Mouse (Mus musculus) monocyte, adult 2 months (primary cell): ENCODE data around the gene Pik3ca.

Experiments
- DNase-seq, 2 experiments: peaks; one replicate each; pipeline ENCODE4 v3.0.0; 2022; ENCODE audit warnings: low spot score in 2 of 2, low read depth in 1 of 2

Gene Pik3ca

DNA sequence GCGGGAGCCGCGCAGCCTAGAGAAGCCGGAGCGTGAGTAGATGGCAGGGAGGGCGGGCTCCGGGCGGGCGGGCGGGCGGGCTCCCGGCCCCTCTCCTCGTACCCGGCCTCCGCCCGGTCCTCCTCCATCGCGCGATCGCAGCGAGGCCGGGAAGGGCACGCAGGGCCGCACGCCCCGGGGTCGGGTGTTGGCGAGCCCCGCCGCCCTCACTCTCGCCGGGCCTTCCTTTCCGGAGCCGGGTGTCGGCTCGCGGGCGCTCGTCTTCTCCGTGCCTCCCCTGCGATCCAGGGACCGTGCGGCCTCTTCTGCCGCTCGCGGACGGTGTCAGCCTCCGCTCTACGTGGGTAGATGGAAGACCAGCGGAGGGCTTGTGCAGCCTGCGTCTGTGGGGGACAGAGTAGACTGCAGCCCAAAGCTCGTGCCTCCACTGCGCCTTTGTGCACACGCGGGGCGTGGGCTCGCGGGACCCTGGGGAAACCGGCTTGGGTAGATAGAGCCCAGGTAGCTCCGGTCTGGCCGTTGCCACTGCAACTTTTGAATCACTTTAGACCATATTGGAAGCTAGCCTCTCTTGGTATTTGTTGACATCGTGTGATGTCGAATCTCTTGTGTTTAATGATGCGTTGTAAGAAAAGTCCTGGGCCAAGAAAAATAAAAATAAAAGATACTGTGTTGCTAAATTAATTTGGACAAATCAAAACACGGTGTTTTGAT lies at the start of gene Pik3ca:
TSS of gene Pik3ca (plus strand) at position 211 of the 714 bp plus-strand sequence.
- peak in 1 of 2 experiments; percentile 19 for DNase-seq

DNA sequence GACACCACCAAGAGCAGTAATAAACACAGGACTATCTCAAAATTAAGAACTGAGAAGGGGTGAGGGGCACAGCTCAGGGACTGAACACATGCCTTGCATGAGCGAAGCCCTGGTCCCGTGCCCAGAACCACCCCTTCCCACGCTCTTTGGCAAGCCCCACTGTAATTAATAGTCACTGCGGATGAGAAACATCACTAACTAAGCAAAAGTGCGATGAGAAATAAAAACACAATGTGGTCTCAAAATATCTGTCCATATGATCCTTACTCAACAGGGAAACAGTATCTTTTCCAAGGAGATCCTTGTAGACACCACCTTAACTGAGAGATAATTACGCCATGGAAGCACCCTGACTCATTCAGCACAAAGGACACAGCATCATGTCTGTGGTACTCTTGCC lies 49.6 kb upstream of the Pik3ca start:
- no peak for DNase-seq

DNA sequence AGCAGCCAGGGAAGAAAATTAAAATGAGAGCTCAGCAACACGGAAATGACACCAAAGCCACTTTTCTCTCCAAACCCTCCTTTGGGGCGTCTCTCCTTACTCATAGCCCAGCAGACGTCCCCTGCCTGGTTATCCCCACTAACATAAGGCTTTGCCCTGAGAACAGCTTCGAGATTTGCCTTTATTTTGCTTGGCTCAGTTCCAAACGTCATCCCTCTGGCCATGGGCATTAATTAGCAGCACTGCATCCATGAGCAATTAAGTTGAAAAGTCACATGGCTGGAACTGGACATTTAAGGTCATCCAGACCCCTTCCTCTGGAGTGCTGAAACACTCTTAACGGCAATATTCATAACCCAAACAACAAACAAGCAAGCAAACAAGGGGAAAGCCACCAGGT lies 36.2 kb upstream of the Pik3ca start:
- DNase-seq = no peak

DNA sequence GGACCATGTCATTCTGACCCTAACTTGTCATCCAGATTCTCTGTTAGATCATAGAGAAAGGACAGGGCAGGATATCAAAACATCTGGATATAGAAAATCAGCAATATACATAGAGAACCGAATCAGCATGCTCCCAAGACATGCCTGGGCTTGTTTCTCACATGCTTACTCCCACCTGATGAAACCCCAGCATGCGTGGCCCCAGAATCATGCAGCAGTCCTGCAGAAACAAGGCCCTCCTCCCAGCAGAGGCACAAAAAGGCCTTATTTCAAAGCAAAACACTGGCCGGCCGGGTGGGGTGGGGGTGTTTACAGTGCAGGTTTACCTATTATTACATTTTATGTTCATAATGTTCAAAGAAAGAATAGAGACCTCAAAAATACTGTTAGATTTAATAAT lies 33.3 kb upstream of the Pik3ca start:
- no peak for DNase-seq

DNA sequence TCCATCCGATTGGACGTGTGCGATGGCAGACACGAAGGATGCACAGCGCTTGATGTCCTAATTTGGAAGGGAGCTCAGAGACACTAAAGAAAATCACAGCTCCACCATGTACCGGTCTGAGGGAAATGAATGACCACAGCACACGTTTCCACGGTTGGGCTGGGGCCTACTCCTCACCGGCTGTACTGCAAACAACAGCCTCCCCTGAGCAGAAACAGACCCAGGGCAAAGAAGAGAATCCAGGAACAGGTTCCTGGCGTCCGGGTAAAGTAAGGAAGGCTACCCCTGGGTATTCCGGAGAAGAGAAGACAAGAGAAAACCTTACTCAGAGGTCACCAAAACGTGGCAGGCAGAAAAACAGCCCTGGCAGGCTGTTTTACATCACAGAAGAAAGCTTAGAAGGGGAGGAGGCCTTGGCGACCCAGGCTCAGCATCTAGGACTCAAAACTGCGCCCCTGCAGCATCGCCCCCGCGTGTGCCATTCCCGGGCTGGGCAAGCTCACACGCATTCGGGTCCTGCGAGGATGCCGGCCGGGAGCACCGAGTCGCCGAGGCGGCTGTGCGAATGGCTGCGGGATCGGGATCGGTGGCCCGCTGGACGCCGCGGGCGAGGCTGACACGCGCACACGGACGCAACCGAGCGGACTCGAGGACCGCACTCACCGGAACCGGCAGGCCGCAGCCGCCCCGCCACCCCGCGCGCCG lies 32.5 kb upstream of the Pik3ca start:
- no peak for DNase-seq

DNA sequence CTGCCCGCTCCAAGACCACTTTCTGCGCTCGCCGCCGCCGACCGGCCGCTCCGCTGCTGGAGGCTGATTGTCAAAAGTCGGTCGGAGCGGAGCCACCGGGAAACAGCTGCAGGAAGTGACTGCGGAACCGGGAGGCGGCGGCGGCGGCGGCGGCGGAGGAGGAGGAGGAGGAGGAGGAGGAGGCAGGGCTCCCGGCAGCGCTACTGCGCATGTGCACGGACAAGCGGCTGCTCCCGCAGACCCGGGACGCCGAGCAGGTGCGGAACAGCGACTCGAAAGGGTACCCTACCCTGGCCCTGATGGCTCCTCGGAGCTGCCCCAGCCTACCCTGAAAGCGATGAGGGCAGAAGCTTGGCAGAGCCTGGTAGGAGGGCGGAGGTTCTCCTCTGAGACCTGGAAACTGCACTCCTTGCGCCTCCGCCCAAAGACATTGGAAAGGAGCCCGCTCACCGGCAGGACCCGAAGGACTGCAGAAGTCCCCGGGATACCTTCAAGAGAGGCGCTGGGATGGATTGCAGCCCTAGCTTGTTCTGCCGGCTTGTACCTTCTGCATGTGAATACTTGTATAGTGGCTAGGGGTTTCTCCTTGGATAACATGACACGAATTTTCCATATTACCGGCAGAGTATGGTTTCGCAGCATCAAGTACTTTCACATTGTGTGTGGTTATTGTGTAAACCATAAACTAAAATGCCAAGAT lies 31.8 kb upstream of the Pik3ca start, which contains the start of gene Zmat3:
TSS of gene Zmat3 (minus strand) at position 469 of the 700 bp plus-strand sequence.
- peak; percentile 13 to 28 for DNase-seq

DNA sequence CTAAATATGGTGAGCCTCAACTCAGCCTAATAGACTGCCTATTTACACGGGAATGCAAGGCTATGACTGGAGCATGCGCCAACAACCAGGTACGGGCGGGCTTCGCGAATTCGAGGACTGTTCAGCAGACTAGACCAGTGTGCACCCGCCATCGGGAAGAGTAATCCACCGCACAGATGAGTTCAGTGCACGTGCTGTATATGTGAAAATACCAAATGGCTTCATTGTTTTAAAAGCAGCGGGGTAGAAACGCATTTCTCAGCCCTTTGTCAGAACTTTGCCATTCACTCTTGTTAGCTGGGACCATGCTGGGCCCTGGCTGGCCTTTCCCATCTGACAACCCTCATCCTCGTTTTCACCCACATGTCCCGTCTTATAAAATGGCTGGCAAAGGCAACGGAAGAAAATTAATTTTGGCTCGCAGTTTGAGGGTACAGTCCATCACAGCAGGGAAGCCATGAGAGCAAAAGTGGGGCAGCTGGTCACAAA lies 31.2 kb upstream of the Pik3ca start:
- DNase-seq = no peak

DNA sequence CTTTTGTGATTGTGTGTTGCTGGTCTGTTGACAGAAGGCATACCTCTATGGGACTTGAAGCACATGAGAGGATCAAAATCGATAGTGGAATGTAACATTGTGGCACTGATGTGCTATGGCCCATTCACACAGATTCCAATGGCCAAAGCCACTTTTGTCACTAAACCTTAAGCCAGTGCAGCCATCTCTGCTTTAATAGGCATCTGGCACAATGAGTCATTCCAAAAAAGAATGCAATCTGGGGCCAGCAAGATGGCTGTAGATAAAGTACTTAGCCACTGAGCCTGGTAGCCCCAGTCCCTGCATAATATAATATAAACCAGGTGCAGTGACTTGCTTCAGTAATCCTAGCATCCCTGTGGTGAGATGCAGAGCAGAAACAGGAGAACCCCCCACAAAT lies 30.0 kb upstream of the Pik3ca start:
- no peak for DNase-seq

DNA sequence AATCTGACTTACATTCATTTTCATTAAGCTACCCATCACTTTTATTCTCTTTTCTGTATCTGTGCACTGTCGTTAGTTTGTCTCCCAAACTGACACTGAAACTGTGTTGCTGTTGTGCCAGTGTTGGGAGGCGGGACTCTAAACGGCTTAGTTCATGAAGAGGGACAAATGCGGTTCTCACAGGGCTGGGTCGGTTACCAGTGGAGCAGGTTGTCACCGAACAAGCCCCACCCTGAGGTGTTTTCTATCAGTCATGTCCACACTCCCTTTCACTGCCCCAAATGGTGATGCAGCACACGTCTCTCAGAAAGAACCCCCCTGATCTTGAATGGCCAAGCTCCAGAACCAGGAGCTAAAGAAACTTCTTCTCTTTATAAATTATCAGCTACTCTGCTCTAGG lies 25.5 kb upstream of the Pik3ca start:
- no peak for DNase-seq

DNA sequence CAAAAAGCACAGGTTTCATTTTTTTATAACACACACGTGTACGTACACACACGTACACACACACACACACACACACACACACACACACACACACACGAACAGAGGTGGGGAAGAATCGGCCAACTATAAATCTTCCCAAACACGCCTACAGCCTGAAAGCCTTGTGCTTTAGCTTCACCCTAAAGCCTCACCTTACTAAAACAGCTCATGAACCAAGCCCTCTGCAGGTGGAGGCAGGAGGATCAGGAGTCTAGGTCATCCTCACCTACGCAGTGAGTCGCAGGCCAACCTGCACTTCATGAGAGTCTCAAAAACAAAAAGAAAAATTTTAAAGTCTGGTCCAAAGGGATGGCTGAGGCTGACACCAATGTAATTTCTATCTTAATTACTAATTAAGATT lies 25.0 kb upstream of the Pik3ca start:
- no peak for DNase-seq

DNA sequence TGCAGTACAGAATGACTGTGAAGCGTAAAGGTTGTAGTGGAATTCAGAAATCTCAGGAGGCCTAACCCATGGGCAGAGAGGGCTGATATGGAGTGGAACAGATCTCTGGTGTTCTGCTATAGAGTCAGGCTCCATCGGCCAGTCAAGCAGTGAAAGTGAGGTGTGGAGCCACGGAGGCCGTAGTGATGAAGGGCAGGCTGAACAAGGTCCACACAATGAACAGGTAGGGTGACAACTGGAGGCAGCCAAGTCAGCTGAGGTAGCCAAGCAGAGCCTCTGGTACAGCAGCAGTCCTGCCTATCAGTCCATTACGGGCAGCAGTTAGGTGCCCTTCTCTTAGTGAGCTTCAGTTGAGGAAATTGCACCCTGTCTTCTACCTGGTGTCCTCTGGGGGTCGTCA lies 24.2 kb upstream of the Pik3ca start:
- no peak for DNase-seq

DNA sequence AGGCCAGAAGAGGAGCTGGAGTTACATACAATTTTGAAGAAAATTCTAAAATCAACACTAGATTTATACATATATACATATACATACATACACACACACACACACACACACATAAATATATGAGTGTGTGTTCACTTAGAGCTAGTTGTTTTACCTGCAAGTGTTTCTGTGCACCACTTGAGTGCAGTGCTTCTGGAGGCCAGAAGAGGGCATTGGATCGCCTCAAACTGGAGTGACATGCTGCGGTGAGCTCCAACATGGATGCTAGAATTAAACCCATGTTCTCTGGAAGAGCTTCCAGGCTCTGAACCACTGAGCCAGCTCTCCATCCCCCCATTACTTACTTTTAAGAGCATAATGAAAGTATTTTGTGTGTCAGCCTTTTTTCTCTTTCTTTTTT lies 17.6 kb upstream of the Pik3ca start:
- no peak for DNase-seq

DNA sequence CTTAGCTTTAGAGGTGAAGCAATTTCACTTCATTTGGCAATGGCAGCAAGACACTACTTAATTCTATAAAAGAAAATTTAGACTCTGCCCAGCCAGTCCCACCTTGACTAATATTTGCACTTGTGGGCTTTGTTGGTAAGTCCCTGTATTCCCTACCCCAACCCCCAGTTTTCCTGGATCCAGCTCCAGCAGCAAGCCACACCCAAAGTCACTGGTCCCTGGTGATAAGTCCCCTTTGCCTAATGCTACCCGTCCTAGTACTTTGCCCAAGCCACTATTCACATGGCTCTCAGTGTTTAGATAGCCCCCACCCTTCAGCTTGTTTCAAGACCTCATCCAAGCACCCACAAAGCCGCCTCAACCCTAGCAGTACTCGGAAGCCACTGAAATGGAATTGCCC lies 15.9 kb upstream of the Pik3ca start:
- DNase-seq = no peak

DNA sequence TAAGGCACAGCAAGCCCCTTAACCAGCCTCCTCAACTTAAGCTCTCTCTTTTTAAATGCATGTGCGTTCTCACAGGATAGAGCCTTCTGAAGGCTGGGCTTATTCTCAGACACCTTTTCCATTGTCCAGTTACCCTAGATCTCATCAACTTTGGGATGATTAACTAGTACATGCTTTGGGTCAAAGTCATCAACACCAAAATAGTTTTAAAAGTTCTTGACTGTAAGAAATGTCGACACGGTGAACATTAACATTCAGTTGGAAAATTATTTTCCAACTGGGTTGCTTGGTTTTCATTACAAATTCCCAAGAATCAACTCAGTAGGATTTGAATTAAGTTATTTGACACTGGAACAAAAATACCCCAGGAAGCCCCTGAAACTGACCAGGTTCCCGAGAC lies 4.6 kb upstream of the Pik3ca start:
- no peak for DNase-seq

DNA sequence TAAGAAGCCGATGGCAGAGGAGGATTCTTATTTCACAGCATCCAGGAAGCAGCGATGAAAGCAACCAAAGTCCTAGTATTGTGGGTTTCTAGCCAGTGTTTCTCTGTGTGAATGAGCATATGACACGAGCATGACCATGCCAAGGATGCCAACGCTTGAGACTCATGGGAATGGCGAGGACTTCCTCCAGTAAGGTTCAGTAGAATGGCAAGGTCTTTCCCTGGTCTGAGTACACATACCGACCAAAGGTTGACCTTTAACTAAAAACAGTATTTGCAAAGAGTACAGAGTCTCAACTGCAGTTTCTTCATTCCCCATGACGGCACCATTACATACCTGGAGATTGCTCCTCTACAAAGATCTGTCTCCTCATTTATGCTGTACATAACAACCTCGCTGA lies 3.5 kb upstream of the Pik3ca start:
- no peak for DNase-seq

DNA sequence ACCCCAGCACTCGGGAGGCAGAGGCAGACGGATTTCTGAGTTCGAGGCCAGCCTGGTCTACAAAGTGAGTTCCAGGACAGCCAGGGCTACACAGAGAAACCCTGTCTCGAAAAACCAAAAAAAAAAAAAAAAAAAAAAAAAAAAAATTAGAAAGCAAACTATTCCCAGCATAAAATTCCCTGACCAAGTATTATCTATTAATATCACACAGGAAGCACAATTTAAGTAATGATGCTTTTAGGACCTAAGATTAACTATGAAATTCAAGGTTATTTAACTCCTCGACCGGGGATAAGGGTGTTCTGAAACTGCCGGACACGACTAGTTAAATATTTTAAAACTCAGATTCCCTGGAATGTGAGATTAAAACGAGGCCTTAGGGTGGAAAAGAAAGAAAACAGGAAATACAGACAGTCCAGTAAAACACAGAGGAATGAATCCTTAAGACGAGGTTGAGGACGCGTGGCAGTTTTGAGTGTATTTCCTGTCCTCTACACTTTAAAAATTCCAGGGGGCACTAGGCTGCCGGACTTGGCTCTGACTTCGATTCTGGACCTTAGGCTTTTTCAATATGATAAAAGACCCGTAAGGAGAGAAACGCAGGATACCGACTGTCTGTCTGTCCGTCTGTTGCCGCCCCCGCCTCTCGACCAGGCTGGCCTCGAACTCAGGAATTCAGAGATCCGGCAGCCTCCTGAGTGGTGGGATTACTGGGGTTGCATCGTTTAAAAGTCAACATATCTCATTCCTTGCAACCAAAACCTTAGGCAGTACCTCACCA lies 1.5 kb upstream of the Pik3ca start:
- peak in 1 of 2 experiments; percentile 25 for DNase-seq

DNA sequence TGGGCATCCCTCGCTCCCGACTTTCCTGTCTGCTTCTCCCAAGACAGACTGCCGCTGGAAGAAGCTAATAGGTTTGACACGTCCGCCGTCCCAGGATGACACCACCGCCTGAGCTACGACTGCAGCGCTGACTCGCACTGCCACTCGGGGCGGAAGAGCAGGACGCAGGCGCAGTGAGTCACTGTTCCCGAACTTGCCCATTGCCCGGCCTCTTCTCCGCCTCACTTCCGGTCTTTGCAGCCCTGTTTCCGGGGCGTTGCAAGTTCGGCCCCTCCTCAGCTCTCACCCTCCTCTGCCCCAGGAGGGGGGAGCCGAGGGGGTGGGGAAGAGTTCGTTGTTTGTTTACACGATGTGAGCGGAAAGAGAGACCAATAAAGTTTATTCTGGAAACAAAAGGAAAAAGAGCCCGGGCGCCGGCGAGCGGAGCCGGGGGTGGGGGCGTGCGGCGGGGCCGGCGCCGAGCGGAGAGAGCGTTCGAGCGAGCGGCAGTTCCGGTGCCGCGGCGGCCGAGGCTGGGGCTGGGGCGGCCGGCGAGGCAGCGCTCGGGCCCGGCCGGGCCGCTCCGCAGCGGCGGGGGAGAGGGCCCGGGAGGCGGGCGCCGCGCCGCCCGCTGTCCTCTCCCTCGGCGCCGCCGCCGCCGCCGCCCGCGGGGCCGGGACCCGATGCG lies 544 bp upstream of the Pik3ca start:
- DNase-seq = peak; percentile 93 to 95

DNA sequence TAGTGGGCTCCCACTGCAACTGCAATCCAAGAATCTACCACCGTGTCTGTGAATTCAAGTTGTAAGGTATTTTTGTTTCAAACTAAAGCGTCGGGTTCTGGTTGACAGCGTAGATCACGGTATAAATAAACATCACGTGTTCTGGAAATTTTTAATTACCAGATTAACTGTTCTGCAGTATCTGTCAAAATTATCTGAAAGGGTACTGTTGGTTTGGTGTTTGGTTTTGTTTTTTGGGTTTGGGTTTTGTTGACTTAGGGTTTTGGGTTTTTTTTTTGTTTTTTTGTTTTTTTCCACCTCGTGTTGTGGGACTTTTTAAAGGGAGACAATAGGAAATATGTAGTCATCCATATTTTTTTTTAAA lies 686 bp downstream of the Pik3ca start:
- no peak for DNase-seq

DNA sequence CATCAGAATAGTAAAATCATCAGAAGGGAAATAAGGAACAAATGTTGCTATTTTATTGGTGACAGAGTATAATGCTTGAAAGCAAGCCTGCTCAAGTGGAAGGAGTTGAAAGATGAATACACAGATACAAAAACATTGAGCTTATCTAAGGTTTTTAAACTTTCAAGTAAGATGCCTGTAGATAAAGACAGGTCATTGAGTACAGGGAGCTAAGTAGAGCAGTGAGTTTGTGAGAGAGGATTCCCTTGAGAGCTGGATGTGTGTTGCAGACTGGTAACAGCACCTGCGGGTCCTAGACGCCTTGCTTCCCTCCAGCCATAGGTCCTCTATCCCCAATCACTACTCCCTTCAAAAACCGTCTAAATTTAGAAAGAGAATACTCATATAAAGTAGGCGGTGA lies 1.2 kb downstream of the Pik3ca start:
- DNase-seq = no peak

DNA sequence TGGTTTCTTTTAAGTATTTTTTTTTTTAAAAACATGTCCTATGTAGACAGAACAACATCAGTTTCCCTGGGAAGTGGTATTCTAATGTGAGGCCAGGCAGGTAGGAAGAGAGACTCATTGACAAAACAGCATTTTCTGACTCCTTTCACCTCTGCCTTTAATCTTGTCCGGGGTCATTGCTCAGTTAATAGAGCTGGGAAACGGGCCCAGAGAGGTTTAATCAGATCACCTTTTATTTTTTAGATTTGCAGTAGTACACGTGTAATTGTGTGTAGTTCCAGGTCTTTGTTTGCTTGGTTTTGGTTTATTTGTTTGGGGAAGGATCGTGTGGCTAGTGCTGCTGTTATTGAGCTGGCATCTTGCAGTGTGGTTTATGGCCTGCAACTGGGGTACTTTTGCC lies 1.9 kb downstream of the Pik3ca start:
- no peak for DNase-seq

DNA sequence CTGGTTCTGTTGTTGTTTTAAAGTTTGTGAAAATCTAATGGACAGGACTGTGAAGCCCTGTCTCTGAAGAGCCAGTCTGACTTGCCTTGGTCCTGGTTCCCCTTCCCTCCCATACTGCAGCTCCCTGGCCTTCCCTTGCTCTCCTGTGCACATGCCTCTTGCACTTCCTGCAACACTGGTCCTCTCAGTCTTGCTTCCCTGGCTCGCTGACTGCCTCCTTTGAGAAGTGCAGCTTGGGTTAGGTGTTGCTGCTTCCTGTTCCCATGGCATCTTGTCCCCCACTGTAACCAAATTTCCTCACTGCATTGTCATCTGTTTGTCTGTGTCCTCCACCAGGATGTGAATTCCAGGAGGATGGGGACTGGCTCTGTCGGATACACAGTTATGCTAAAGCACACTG lies 2.5 kb downstream of the Pik3ca start:
- DNase-seq = no peak
